Mouse (Mus musculus): ENCODE results near the gene Tbc1d22a. TPM values are rescaled to one million over a fixed set of nuclear protein-coding genes. Genes with fewer than 3 reads are reported as not detected.
"Not testable (repeated sequence)": the region's sequence is repeated elsewhere in the genome, so short reads cannot be mapped to it uniquely, and the experiment has no call there.

Tbc1d22a gene
- total RNA-seq, 2 experiments from 2014 or later = 31.8 to 33.4 TPM

GRCm38 (mm10) chr15:86177703-86178251 lies 36.5 kb upstream of the Tbc1d22a start:
- DNase-seq (ENCODE audit: low spot score in 2 of 2); intact Hi-C loops (cut with DNase I): not testable (repeated sequence)

DNA sequence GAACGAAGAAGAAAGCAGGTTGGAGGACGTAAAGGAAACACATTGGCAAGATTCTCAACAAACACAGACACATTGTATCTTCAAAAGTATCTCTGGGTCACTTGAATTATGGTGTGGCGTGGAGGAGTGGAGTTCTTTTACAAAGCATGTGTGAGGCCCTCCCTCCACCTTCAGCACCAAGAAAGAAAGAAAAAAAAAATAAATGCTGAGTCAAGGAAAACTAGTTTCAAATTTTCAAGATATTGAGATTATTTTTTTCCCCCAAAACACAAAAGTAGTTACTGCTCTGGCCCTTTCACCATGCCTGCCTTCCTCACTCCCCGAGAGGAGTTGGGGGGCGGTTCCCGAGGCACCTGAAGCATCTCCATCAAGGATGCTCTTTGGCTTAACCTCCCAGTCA lies 35.7 kb upstream of the Tbc1d22a start:
- intact Hi-C loops (cut with DNase I) = no loop called here
- no peak for DNase-seq (ENCODE audit: low spot score in 2 of 2)

DNA sequence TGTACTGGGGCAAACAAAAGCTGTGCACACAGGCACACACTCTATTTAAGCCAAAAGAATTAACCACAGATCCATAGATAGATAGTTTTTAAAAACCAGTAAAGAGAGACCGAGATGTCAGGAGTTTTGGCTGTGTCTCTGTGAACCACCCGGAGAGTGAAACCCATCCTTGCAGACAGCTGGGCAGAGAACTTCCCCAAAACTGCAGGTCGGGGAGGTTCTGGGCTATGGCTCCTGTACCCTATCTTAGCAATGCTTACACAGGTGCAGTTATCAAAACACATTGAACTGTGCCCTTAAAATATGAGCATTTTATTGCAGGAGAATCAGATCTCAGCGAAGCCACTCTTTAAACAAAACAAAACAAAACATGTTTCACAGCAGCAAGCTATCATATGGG lies 33.8 kb upstream of the Tbc1d22a start:
- intact Hi-C loops (cut with DNase I) = loop anchor here (5.0 kb wide), 1 partner anchor 47 kb away; no protein-coding TSS in a partner anchor
- no peak for DNase-seq (ENCODE audit: low spot score in 2 of 2)

- not testable (repeated sequence) for DNase-seq (ENCODE audit: low spot score in 2 of 2)
- intact Hi-C loops (cut with DNase I) = loop anchor here (5.0 kb wide), 1 partner anchor 46 kb away; no protein-coding TSS in a partner anchor
Measured at GRCm38 (mm10) chr15:86181321-86181720, 32.9 kb upstream of the Tbc1d22a start.

DNA sequence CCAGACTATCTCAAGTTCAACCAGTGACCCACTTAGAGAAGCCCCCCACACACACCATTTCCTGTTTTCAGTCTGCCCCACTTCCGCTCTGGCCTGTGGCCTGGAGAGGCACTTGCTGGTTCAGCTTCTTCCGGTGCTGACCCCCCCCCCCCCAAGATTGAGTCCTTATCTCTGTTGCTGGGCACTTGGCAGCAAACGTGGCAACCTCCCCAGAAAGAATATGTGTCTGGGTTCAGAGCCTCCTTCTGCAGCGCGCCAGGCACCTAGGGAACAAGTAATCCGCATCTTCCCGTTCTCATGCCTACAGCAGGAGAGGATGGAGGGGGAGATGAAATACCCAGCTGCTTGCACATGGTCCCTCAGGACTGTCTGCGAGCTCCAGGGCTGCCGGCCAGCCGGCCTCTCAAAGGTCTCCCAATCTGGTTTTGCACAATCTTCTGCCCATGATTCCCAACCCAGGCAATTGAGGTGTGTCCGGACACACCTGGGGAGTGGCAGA lies 32.3 kb upstream of the Tbc1d22a start:
- intact Hi-C loops (cut with DNase I) = loop anchor here (5.0 kb wide), 1 partner anchor 45 kb away; no protein-coding TSS in a partner anchor
- no peak for DNase-seq (ENCODE audit: low spot score in 2 of 2)

GRCm38 (mm10) chr15:86182646-86183045 lies 31.6 kb upstream of the Tbc1d22a start:
- intact Hi-C loops (cut with DNase I) = loop anchor here (5.0 kb wide), 1 partner anchor 45 kb away; no protein-coding TSS in a partner anchor
- peak in 1 of 2 experiments; percentile 54 for DNase-seq (ENCODE audit: low spot score in 2 of 2)

GRCm38 (mm10) chr15:86183484-86183883 lies 30.8 kb upstream of the Tbc1d22a start:
- intact Hi-C loops (cut with DNase I) = loop anchor here (5.0 kb wide), 1 partner anchor 44 kb away; no protein-coding TSS in a partner anchor
- DNase-seq (ENCODE audit: low spot score in 2 of 2) = no peak

DNA sequence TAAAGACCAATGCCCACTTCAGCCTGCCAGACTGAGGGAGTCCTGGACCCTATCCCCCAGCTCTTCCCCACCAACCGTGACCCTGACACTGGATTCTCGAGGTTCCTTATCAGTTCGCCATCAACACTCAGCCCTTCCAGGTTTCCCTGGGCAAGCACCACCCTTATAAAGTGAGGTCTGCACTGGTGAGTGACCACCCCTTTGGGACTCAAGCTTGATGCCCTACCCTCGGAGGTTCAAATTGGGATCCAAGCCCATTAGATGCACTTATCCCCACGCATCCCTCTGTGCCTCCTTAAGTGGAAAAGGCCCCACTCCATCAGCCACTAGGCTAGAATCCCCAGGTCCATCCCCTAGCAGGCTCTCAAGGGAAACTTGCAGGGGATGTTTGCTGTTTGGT lies 30.2 kb upstream of the Tbc1d22a start:
- intact Hi-C loops (cut with DNase I) = loop anchor here (5.0 kb wide), 1 partner anchor 43 kb away; no protein-coding TSS in a partner anchor
- DNase-seq (ENCODE audit: low spot score in 2 of 2) = no peak

GRCm38 (mm10) chr15:86184851-86185688 lies 29.2 kb upstream of the Tbc1d22a start:
- peak; percentile 52 to 63 for DNase-seq (ENCODE audit: low spot score in 2 of 2)
- intact Hi-C loops (cut with DNase I) = loop anchor here (5.0 kb wide), 1 partner anchor 42 kb away; no protein-coding TSS in a partner anchor

DNA sequence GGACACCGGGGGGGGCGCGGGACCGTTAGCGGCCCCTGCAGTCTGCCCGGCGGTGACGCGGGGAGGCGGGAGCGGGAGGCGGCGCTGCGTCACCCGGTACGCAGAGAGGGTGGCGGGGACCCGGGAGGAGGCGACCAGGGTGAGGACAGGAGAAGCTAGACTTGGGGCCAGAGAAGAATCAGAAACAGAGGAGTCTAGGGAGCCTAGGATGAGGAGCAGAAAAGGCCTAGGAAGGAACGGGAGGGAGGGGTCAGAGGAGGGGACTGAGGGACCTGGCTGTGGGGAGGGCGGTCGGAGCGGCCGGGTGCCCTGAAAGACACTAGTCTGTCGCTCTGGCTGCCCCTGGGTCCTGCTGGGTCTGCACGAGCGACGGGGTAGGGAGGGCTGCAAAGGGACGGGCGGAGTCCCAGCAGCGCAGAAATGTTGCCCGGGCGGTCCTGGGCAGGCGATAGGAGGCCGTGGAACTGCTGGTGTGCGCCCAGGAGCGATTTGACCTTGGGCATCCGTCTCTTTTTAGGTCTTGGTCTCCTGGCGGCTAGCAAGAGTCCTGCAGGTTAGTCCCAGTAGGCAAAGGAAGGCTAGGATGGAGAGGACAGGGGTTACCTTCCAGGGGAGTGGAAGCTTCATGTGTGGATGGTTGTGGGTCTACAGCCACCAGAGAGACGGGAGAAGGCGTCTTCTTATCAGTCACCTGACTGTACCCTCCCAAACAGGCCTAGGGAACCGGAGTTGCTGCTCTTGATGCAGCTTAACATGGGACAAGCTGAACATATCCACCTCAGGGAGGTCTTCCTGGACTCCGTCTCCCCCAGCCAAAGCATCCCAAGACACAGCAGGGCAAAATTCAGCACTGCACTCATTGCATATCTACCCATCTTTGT lies 28.3 kb upstream of the Tbc1d22a start, which contains the start of gene Cerk:
Cerk (minus strand) TSS at position 453 of the 881 bp plus-strand sequence.
- DNase-seq (ENCODE audit: low spot score in 2 of 2) = peak; percentile 88 to 89
- intact Hi-C loops (cut with DNase I) = no loop called here

GRCm38 (mm10) chr15:86186686-86187085 lies 27.6 kb upstream of the Tbc1d22a start:
- intact Hi-C loops (cut with DNase I) = no loop called here

DNA sequence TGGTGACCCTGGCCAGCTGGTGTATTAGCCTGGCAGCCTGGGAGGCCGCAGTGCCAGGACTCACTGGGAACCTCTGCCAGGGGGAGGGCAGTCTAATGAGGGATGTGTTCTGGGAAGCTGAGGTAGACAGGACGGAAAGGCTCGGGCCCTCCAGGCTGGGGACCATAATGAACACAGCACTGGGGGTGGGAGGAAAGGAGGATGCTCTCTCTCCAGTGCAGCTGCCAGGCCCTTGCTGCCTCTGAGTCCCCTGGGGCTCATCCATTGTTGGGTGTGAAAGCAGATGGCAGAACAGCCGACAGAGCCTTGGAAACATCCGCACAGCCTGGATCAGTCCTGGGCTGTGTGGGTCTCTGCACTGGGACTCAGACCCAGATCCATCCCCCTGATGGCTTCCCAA lies 26.1 kb upstream of the Tbc1d22a start:
- DNase-seq (ENCODE audit: low spot score in 2 of 2) = no peak
- intact Hi-C loops (cut with DNase I) = no loop called here

More at GRCm38 (mm10) chr15:86186686-86187085, 27.6 kb upstream of the Tbc1d22a start:
- no peak for DNase-seq (ENCODE audit: low spot score in 2 of 2)

DNA sequence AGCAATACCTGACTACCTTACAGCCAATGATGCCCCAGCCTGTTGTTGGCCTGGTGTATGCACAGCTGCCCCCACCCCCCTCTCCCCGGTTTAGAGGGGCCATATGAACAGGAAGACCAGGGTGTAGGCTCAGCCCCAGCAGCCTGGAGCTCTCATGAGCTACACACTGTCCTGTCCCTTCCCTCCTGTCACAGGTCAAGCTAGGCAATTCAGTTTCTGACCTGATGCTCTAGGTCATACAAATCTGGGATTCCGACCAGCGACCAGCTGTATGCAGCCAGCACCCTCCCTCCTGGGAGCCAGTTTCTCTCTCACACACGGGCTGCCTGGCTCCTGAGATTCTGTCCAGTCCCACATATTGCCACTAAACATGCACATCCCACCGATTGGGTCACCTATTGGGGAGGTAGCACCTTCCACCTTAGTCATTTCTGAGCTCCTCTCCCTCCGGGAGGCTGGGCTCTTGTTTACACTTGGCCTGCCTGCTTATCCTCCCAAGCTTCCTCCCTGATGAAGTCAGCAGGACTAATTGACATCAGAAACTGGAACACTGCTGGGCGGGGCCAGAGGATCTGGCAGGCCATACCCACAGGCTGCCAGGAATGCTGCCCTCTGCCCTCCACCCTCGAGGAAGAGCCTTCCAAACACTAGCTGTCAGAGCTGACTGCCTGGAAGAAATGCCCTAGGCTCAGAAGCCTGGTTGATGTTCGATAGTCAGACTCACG lies 25.4 kb upstream of the Tbc1d22a start:
- DNase-seq (ENCODE audit: low spot score in 2 of 2) = peak in 1 of 2 experiments; percentile 48
- intact Hi-C loops (cut with DNase I) = no loop called here

DNA sequence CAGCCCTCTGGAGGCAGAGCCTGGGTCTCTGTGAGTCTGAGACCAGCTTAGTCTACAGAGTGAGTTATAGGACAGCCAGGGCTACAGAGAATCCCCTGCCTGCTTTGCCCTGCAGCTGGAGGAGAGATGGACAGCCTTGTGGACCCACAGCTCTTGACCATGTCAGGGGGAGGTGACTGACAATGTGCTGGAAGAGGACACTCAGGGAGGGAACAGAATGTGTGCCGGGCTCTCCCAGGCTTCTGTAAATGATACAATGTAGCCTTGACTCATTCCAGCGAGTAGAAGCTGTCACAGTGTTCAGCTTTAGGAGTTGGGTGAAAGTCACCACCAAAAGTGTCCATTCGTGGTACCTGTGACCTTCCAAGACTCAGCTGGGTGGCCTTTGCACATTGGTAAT lies 23.9 kb upstream of the Tbc1d22a start:
- DNase-seq (ENCODE audit: low spot score in 2 of 2) = no peak

DNA sequence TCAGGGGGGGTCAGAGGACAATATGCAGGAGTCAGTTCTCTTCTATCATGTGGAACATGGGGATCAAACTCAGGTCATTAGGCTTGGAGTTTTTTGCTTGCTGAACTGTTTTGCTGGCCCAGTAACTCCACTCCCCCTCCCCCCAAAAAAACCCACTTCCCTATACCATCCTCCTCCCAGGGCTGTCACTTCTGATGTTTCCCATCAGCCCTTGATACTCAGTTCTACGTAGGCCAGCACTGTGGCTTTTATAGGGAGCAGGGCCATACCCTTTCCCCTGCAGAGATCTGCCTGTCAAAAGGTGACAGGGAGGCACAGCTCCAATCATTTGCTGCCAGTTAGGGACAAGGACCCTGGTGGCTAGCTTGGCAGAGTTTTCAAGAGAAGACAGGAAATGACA lies 22.8 kb upstream of the Tbc1d22a start:
- intact Hi-C loops (cut with DNase I) = no loop called here
- DNase-seq (ENCODE audit: low spot score in 2 of 2) = no peak

More for the DNA sequence above, 23.9 kb upstream of the Tbc1d22a start:
- intact Hi-C loops (cut with DNase I) = no loop called here

DNA sequence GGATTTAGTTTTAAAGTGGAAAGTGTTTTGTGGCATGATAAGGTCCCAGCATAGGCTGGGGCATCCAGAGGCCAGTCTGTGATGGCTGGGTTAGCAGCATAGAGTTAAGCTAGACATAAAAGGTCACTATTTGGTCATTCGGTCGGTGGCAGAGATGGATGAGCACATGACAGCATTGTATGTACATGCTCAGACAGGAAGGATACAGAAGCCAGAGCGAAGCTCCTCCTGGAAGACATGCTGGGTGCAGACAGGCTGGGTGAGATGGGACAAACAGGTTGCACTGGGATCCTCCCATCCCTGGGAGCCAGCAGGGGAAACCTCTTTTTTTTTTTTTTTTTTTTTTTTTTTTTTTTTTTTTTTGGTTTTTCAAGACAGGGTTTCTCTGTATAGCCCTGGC lies 22.3 kb upstream of the Tbc1d22a start:
- no peak for DNase-seq (ENCODE audit: low spot score in 2 of 2)
- intact Hi-C loops (cut with DNase I) = no loop called here

DNA sequence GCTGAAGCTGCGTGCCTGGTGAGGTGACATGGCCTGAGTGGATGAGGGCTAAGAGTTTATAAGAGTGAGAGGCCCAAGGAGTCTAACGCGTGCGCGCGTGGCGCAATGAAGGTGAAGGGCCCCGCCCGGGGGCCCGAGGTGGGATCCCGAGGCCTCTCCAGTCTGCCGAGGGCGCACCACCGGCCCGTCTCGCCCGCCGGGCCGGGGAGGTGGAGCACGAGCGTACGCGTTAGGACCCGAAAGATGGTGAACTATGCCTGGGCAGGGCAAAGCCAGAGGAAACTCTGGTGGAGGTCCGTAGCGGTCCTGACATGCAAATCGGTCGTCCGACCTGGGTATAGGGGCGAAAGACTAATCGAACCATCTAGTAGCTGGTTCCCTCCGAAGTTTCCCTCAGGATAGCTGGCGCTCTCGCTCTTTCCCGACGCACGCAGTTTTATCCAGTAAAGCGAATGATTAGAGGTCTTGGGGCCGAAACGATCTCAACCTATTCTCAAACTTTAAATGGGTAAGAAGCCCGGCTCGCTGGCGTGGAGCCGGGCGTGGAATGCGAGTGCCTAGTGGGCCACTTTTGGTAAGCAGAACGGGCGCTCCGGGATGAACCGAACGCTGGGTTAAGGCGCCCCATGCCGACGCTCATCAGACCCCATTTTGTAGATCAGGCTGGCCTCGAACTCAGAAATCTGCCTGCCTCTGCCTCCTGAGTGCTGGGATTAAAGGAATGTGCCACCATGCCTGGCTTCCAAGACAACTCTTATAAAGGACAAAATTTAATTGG lies 19.4 kb upstream of the Tbc1d22a start:
- intact Hi-C loops (cut with DNase I) = not testable (repeated sequence)

GRCm38 (mm10) chr15:86199052-86199451 lies 15.2 kb upstream of the Tbc1d22a start:
- no peak for DNase-seq (ENCODE audit: low spot score in 2 of 2)

More for the DNA sequence above, 19.4 kb upstream of the Tbc1d22a start:
- not testable (repeated sequence) for DNase-seq (ENCODE audit: low spot score in 2 of 2)

More at GRCm38 (mm10) chr15:86199052-86199451, 15.2 kb upstream of the Tbc1d22a start:
- intact Hi-C loops (cut with DNase I) = no loop called here
